Mouse (Mus musculus) bone marrow macrophage, adult 2 months (primary cell): ENCODE data around the gene Trim17.

Experiments used
- CTCF ChIP-seq: IDR thresholded peaks from 2 replicates; pipeline ENCODE4 v1.5.1; 2012; ENCODE audit warnings: low read depth, mild to moderate bottlenecking, low read length, moderate library complexity
- POLR2A ChIP-seq: IDR thresholded peaks from 2 replicates; pipeline ENCODE4 v1.6.1; 2012; ENCODE audit warnings: mild to moderate bottlenecking, low read depth, low read length, borderline replicate concordance

GRCm38 (mm10) chr11:58904838-58905237, 49.6 kb upstream of the Trim17 start:
- TF ChIP-seq POLR2A (no peak), CTCF (no peak)
